Mouse (Mus musculus) heart, embryonic 10.5 days (tissue): ENCODE measurements at regions not wholly inside any gene's neighbourhood (a gene's known extent, or its start where the extent isn't known, plus 50 kb on each side); places are given as distances from the start of the nearest gene placed in this dataset.

Experiments
- DNase-seq: peaks from one replicate; pipeline ENCODE4 v3.0.0-alpha.2; 2017; ENCODE audit warnings: low spot score
- H3K27ac ChIP-seq: fragments of 300-500 bp; sonication (generic); 2 replicates; pipeline ENCODE4 v1.5.1; 2016; ENCODE audit warnings: mild to moderate bottlenecking
- H3K27me3 ChIP-seq: fragments of 300-500 bp; sonication (generic); 2 replicates; pipeline ENCODE4 v1.6.1; 2016; ENCODE audit warnings: mild to moderate bottlenecking; ENCODE audit not compliant: poor library complexity, insufficient read depth, severe bottlenecking
- H3K36me3 ChIP-seq: fragments of 300-500 bp; sonication (generic); 2 replicates; pipeline ENCODE4 v1.6.1; 2016; ENCODE audit warnings: mild to moderate bottlenecking, moderate library complexity
- H3K4me1 ChIP-seq: fragments of 300-500 bp; sonication (generic); 2 replicates; pipeline ENCODE4 v1.6.1; 2016; ENCODE audit warnings: mild to moderate bottlenecking
- H3K4me3 ChIP-seq: fragments of 300-500 bp; sonication (generic); 2 replicates; pipeline ENCODE4 v1.5.1; 2016; ENCODE audit warnings: mild to moderate bottlenecking, moderate library complexity
- H3K9me3 ChIP-seq: fragments of 300-500 bp; sonication (generic); 2 replicates; pipeline ENCODE4 v1.6.1; 2016; ENCODE audit warnings: mild to moderate bottlenecking, moderate library complexity
- WGBS: fragments of 180-500 bp; shearing (Covaris S2); methylation state at CpG from one replicate; pipeline ENCODE4 v1.1.7; 2016; 5-methylcytosine and 5-hydroxymethylcytosine counted together

- Histone ChIP-seq H3K36me3 (no peaks in the 10 kb centered on the region), H3K9me3 (no peaks in the 10 kb centered on the region), H3K27ac (no peak overlapping the region), H3K4me1 (no peaks in the 10 kb centered on the region), H3K4me3 (no peak overlapping the region), H3K27me3 (no peaks in the 10 kb centered on the region)
- DNase-seq: no peak
- 82% methylated on average over 7 of the region's 7 CpGs for WGBS
Measured at GRCm38 (mm10) chr17:68143307-68143706, 130.3 kb upstream of the L3mbtl4 start.

GRCm38 (mm10) chr17:68149237-68149792 is 124.3 kb upstream of the L3mbtl4 start:
- no peak for DNase-seq
- H3K4me1 ChIP-seq: no peaks in the 10 kb centered on the region
- no peaks in the 10 kb centered on the region for H3K27me3 ChIP-seq
- no peak overlapping the region for H3K27ac ChIP-seq
- H3K4me3 ChIP-seq: no peak overlapping the region
- WGBS: 86% methylated on average over 10 of the region's 10 CpGs
- H3K36me3 ChIP-seq: no peaks in the 10 kb centered on the region
- no peaks in the 10 kb centered on the region for H3K9me3 ChIP-seq

- peak; percentile 38 for DNase-seq
- no peaks in the 10 kb centered on the region for H3K4me1 ChIP-seq
- H3K36me3 ChIP-seq: no peaks in the 10 kb centered on the region
- no peak overlapping the region for H3K4me3 ChIP-seq
- H3K27me3 ChIP-seq: no peaks in the 10 kb centered on the region
- H3K9me3 ChIP-seq: no peaks in the 10 kb centered on the region
- 81% methylated on average over 11 of the region's 11 CpGs for WGBS
- H3K27ac ChIP-seq: no peak overlapping the region
Measured at GRCm38 (mm10) chr17:68152438-68153120, 121.0 kb upstream of the L3mbtl4 start.

GRCm38 (mm10) chr17:68154879-68155278 is 118.7 kb upstream of the L3mbtl4 start:
- no peaks in the 10 kb centered on the region for H3K36me3 ChIP-seq
- no peak overlapping the region for H3K27ac ChIP-seq
- no peaks in the 10 kb centered on the region for H3K9me3 ChIP-seq
- H3K27me3 ChIP-seq: no peaks in the 10 kb centered on the region
- DNase-seq: no peak
- no peak overlapping the region for H3K4me3 ChIP-seq
- WGBS: 60% methylated on average over 4 of the region's 4 CpGs
- H3K4me1 ChIP-seq: no peaks in the 10 kb centered on the region; the same call in 1 of the 2 replicates

GRCm38 (mm10) chr17:68158172-68158651 is 115.4 kb upstream of the L3mbtl4 start:
- no peak for DNase-seq
- H3K27ac ChIP-seq: no peak overlapping the region; the same call in 1 of the 2 replicates
- no peaks in the 10 kb centered on the region for H3K27me3 ChIP-seq
- H3K4me3 ChIP-seq: no peak overlapping the region
- WGBS: 70% methylated on average over 13 of the region's 13 CpGs
- H3K4me1 ChIP-seq: no peaks in the 10 kb centered on the region; the same call in 1 of the 2 replicates
- H3K9me3 ChIP-seq: no peaks in the 10 kb centered on the region
- no peaks in the 10 kb centered on the region for H3K36me3 ChIP-seq

- Histone ChIP-seq H3K27me3 (no peaks in the 10 kb centered on the region), H3K36me3 (no peaks in the 10 kb centered on the region), H3K4me3 (no peak overlapping the region), H3K9me3 (no peaks in the 10 kb centered on the region), H3K4me1 (peaks cover 14% of the 10 kb centered on the region), H3K27ac (no peak overlapping the region)
- DNase-seq: no peak
- 82% methylated on average over 2 of the region's 2 CpGs for WGBS
Measured at GRCm38 (mm10) chr17:68161107-68161506, 112.5 kb upstream of the L3mbtl4 start.

- no peak for DNase-seq
- H3K27me3 ChIP-seq: no peaks in the 10 kb centered on the region
- peaks cover 17% of the 10 kb centered on the region for H3K4me1 ChIP-seq
- no peaks in the 10 kb centered on the region for H3K9me3 ChIP-seq
- H3K4me3 ChIP-seq: no peak overlapping the region
- H3K36me3 ChIP-seq: no peaks in the 10 kb centered on the region
- H3K27ac ChIP-seq: no peak overlapping the region
- 59% methylated on average over 4 of the region's 4 CpGs for WGBS
Measured at GRCm38 (mm10) chr17:68163545-68163944, 110.1 kb upstream of the L3mbtl4 start.

GRCm38 (mm10) chr17:68164666-68165065 is 108.9 kb upstream of the L3mbtl4 start:
- no peaks in the 10 kb centered on the region for H3K9me3 ChIP-seq
- 75% methylated on average over 2 of the region's 2 CpGs for WGBS
- DNase-seq: no peak
- H3K4me1 ChIP-seq: peaks cover 17% of the 10 kb centered on the region
- H3K4me3 ChIP-seq: no peak overlapping the region; the same call in 1 of the 2 replicates
- H3K27me3 ChIP-seq: no peaks in the 10 kb centered on the region
- 0 out of 2 replicates have a peak overlapping the region, but pooled peaks have one; percentile 47 for H3K27ac ChIP-seq
- no peaks in the 10 kb centered on the region for H3K36me3 ChIP-seq

GRCm38 (mm10) chr17:68165171-68165825 is 108.3 kb upstream of the L3mbtl4 start:
- peaks cover 17% of the 10 kb centered on the region for H3K4me1 ChIP-seq
- H3K4me3 ChIP-seq: peak overlapping the region; percentile 13; the same call in 1 of the 2 replicates
- H3K27ac ChIP-seq: 0 out of 2 replicates have a peak overlapping the region, but pooled peaks have one; percentile 47
- H3K9me3 ChIP-seq: no peaks in the 10 kb centered on the region
- 34% methylated on average over 15 of the region's 15 CpGs for WGBS
- DNase-seq: no peak
- H3K36me3 ChIP-seq: no peaks in the 10 kb centered on the region
- no peaks in the 10 kb centered on the region for H3K27me3 ChIP-seq

GRCm38 (mm10) chr17:68166397-68166796 is 107.2 kb upstream of the L3mbtl4 start:
- Histone ChIP-seq H3K36me3 (no peaks in the 10 kb centered on the region), H3K27me3 (no peaks in the 10 kb centered on the region), H3K9me3 (no peaks in the 10 kb centered on the region), H3K4me3 (no peak overlapping the region), H3K4me1 (peaks cover 17% of the 10 kb centered on the region), H3K27ac (no peak overlapping the region)
- WGBS: 72% methylated on average over 4 of the region's 4 CpGs
- no peak for DNase-seq

GRCm38 (mm10) chr17:68172838-68173237 is 100.8 kb upstream of the L3mbtl4 start:
- H3K27ac ChIP-seq: no peak overlapping the region
- 87% methylated on average over 7 of the region's 7 CpGs for WGBS
- no peak overlapping the region for H3K4me3 ChIP-seq
- H3K27me3 ChIP-seq: no peaks in the 10 kb centered on the region
- DNase-seq: no peak
- H3K4me1 ChIP-seq: no peaks in the 10 kb centered on the region
- no peaks in the 10 kb centered on the region for H3K36me3 ChIP-seq
- H3K9me3 ChIP-seq: no peaks in the 10 kb centered on the region

- Histone ChIP-seq H3K27ac (no peak overlapping the region), H3K36me3 (no peaks in the 10 kb centered on the region), H3K27me3 (no peaks in the 10 kb centered on the region), H3K9me3 (no peaks in the 10 kb centered on the region), H3K4me1 (no peaks in the 10 kb centered on the region), H3K4me3 (no peak overlapping the region)
- 62% methylated on average over 9 of the region's 9 CpGs for WGBS
- DNase-seq: no peak
Measured at GRCm38 (mm10) chr17:68176611-68177165, 96.9 kb upstream of the L3mbtl4 start.

GRCm38 (mm10) chr17:68177835-68178234 is 95.8 kb upstream of the L3mbtl4 start:
- Histone ChIP-seq H3K27ac (no peak overlapping the region), H3K4me3 (no peak overlapping the region), H3K36me3 (no peaks in the 10 kb centered on the region), H3K4me1 (no peaks in the 10 kb centered on the region), H3K9me3 (no peaks in the 10 kb centered on the region), H3K27me3 (no peaks in the 10 kb centered on the region)
- WGBS: 22% methylated on average over 2 of the region's 2 CpGs
- no peak for DNase-seq
